Comparison of ENCODE assay signal across 9 mouse cellular contexts in genomic region chr11:40763395-40763794, GRCm38 (mm10). TPM values are rescaled to one million over a fixed set of nuclear protein-coding genes. Genes with fewer than 3 reads are reported as not detected.
DNase-seq lines count a peak whose midpoint lies in the region; TF ChIP-seq lines count a peak whose summit lies in the region.
"Had no signal": no experiment of that assay in that cellular context is flagged by ENCODE, and none has a peak within 500 bp of the region (broad histone marks: within the 10 kb centered on the region; RNA-seq: fewer than 3 reads in every experiment).

No protein-coding gene starts in this region.

- H3K79me2 ChIP-seq in MEL (ENCODE audit: control insufficient read depth, insufficient read depth, low read length, poor library complexity): no peaks in the 10 kb centered on the region

- TF ChIP-seq EP300 in MEL (IDR thresholded peaks at IDR 0.05; ENCODE audit: low read depth in 1 of 2, low read length in 2 of 2): no peak

- H3K9me3 ChIP-seq in MEL (replicated peaks; ENCODE audit: insufficient read depth, low read length): no peaks in the 10 kb centered on the region
- H3K9me3 ChIP-seq: midbrain, embryonic 12.5 days had no signal

- peak; percentile 80 for TF ChIP-seq CTCF in layer of hippocampus, adult 2 months (conservative IDR thresholded peaks at IDR 0.05)
- peak; percentile 67 to 73 (median 69) for TF ChIP-seq CTCF in MEL (IDR thresholded peaks at IDR 0.05 in 2 of 3, conservative IDR thresholded peaks at IDR 0.05 in 1 of 3; ENCODE audit: control insufficient read depth in 1 of 3, insufficient read depth in 1 of 3, low read depth in 2 of 3, low read length in 3 of 3, poor library complexity in 1 of 3, severe bottlenecking in 1 of 3)

- no peak for DNase-seq in layer of hippocampus, adult 2 months (ENCODE audit: low spot score in 2 of 2)
- DNase-seq in layer of hippocampus, adult 8-10 months (ENCODE audit: low spot score in 2 of 2): no peak
- peak; percentile 67 for DNase-seq in MEL (ENCODE audit: low read depth, low spot score)
- DNase-seq in embryo, embryonic 11.5 days (ENCODE audit: low read depth, low spot score): peak; percentile 4
- DNase-seq in naive thymus-derived CD4-positive, alpha-beta T cell, adult 2 months (ENCODE audit: low read depth): peak; percentile 75
- no peak for DNase-seq in layer of hippocampus, adult 11-12 months (ENCODE audit: low spot score)
- DNase-seq in gastrocnemius, postnatal 4 days (ENCODE audit: low spot score in 2 of 2): no peak
- DNase-seq in urinary bladder, adult 18-20 months (ENCODE audit: low spot score in 2 of 2): no peak

- no peak for TF ChIP-seq POLR2A in MEL (IDR thresholded peaks at IDR 0.05; ENCODE audit: control insufficient read depth in 1 of 2, insufficient read depth in 1 of 2, low read depth in 1 of 2, low read length in 2 of 2, poor library complexity in 1 of 2)

- H3K36me3 ChIP-seq in MEL (ENCODE audit: control insufficient read depth in 1 of 2, insufficient read depth in 2 of 2, low read length in 2 of 2): no peaks in the 10 kb centered on the region
- H3K36me3 ChIP-seq: midbrain, embryonic 12.5 days had no signal

- peak; percentile 69 for TF ChIP-seq RAD21 in MEL (IDR thresholded peaks at IDR 0.05; ENCODE audit: low read depth, low read length)

- H3K27ac ChIP-seq in layer of hippocampus, adult 2 months: no peak overlapping the region
- no peak overlapping the region for H3K27ac ChIP-seq in MEL (ENCODE audit: control insufficient read depth, low read depth, low read length)
- H3K27ac ChIP-seq: midbrain, embryonic 12.5 days had no signal

- H3K9ac ChIP-seq in MEL (ENCODE audit: control insufficient read depth, low read depth, low read length, poor library complexity, severe bottlenecking): no peak overlapping the region
- H3K9ac ChIP-seq: midbrain, embryonic 12.5 days had no signal

- peaks cover 4 to 11% of the 10 kb centered on the region in 2 experiments for H3K27me3 ChIP-seq in MEL (ENCODE audit: control insufficient read depth in 1 of 2, insufficient read depth in 2 of 2, low read length in 2 of 2)
- H3K27me3 ChIP-seq: midbrain, embryonic 12.5 days had no signal

- H3K4me1 ChIP-seq in MEL (ENCODE audit: control insufficient read depth in 1 of 2, insufficient read depth in 2 of 2, low read length in 2 of 2): peaks cover 0 to 3% of the 10 kb centered on the region in 2 experiments; a peak in 1 of 4 replicates
- H3K4me1 ChIP-seq: midbrain, embryonic 12.5 days had no signal

- H3K4me3 ChIP-seq in layer of hippocampus, adult 2 months: no peak overlapping the region
- no peak overlapping the region for H3K4me3 ChIP-seq in MEL (ENCODE audit: control insufficient read depth in 1 of 2, insufficient read depth in 1 of 2, low read depth in 2 of 2, low read length in 2 of 2)
- H3K4me3 ChIP-seq: midbrain, embryonic 12.5 days had no signal

TF ChIP-seq in MEL, 35 proteins besides CTCF, POLR2A, EP300 and RAD21:
- TF ChIP-seq MYC (IDR thresholded peaks at IDR 0.05; ENCODE audit: low read depth, low read length): no peak
- no peak for TF ChIP-seq MAFK (IDR thresholded peaks at IDR 0.05; ENCODE audit: borderline replicate concordance, low read depth, low read length)
- TF ChIP-seq RCOR1 (IDR thresholded peaks at IDR 0.05; ENCODE audit: low read depth, low read length): no peak
- peak; percentile 41; the same call in 1 of the 2 replicates for TF ChIP-seq ZC3H11A (IDR thresholded peaks at IDR 0.05; ENCODE audit: low read depth, low read length)
- peak; percentile 64 for TF ChIP-seq SMC3 (IDR thresholded peaks at IDR 0.05; ENCODE audit: low read depth, low read length)

RNA-seq across cellular contexts. Expression of gene Ccng1, which starts 8.3 kb away (rescaled TPM):
- 10 to 100 TPM; 63.0 to 63.2 TPM for total RNA-seq in layer of hippocampus, adult 2 months (2021)
- total RNA-seq in layer of hippocampus, adult 8-10 months (2022): 10 to 100 TPM; 64.8 to 75.7 (median 68.7) TPM
- 40.1 and 42.8 TPM in 2 replicates for total RNA-seq in MEL (2012; rRNA removed)
- polyA plus RNA-seq in MEL (2012; ENCODE audit: insufficient read depth in 1 of 2, insufficient read length in 2 of 2, low read depth in 1 of 2, low replicate concordance in 2 of 2, missing spikeins in 1 of 2): 100 to 1,000 TPM in 1 of 2 experiments, 10 to 100 TPM in 1; 23.5 to 165 TPM
- total RNA-seq in gastrocnemius, postnatal 4 days (2021): 100 to 1,000 TPM; 297 to 304 TPM

RNA-seq across cellular contexts. Expression of gene Nudcd2, which starts 29.9 kb away (rescaled TPM):
- 10 to 100 TPM; 16.1 to 25.0 TPM for total RNA-seq in layer of hippocampus, adult 2 months (2021)
- 10 to 100 TPM; 16.7 to 21.6 (median 18.3) TPM for total RNA-seq in layer of hippocampus, adult 8-10 months (2022)
- total RNA-seq in MEL (2012; rRNA removed): 162 and 171 TPM in 2 replicates
- polyA plus RNA-seq in MEL (2012; ENCODE audit: insufficient read depth in 1 of 2, insufficient read length in 2 of 2, low read depth in 1 of 2, low replicate concordance in 2 of 2, missing spikeins in 1 of 2): 100 to 1,000 TPM; 154 to 176 TPM
- total RNA-seq in gastrocnemius, postnatal 4 days (2021): 10 to 100 TPM; 31.0 to 32.9 TPM

RNA-seq across cellular contexts. Expression of gene Hmmr, which starts 30.2 kb away (rescaled TPM):
- under 1 TPM; 0.20 to 0.51 TPM for total RNA-seq in layer of hippocampus, adult 2 months (2021)
- total RNA-seq in layer of hippocampus, adult 8-10 months (2022): under 1 TPM in 3 of 4 experiments, not detected in 1; 0.37 to 0.57 (median 0.45) TPM
- 55.6 and 72.1 TPM in 2 replicates for total RNA-seq in MEL (2012; rRNA removed)
- 10 to 100 TPM; 40.6 to 74.5 TPM for polyA plus RNA-seq in MEL (2012; ENCODE audit: insufficient read depth in 1 of 2, insufficient read length in 2 of 2, low read depth in 1 of 2, low replicate concordance in 2 of 2, missing spikeins in 1 of 2)
- total RNA-seq in gastrocnemius, postnatal 4 days (2021): 10 to 100 TPM in 1 of 2 experiments, 1 to 10 TPM in 1; 7.8 to 10.9 TPM

Comparison
In these comparisons a context has a peak if more than half of its experiments do, and no peak if none do; other contexts are left out.
1. DNase-seq: peak in MEL (single experiment), embryo, embryonic 11.5 days (single experiment) and naive thymus-derived CD4-positive, alpha-beta T cell, adult 2 months (single experiment); none in layer of hippocampus, adult 2 months (0 of 2), layer of hippocampus, adult 8-10 months (0 of 2), layer of hippocampus, adult 11-12 months (single experiment), gastrocnemius, postnatal 4 days (0 of 2) and urinary bladder, adult 18-20 months (0 of 2).
2. RNA of gene Hmmr, which starts 30.2 kb away (total RNA-seq): 55.6 to 72.1 TPM in MEL and 7.8 to 10.9 TPM in gastrocnemius, postnatal 4 days; 0.20 to 0.51 TPM in layer of hippocampus, adult 2 months and 0.37 to 0.57 TPM in layer of hippocampus, adult 8-10 months; every median in the first group is over 4 times any median in the second.